Mouse (Mus musculus): ENCODE data around the gene Zdhhc22. TPM values are rescaled to one million over a fixed set of nuclear protein-coding genes. Genes with fewer than 3 reads are reported as not detected.

The Zdhhc22 gene
- polyA plus RNA-seq, 1 experiment from 2014 or later: 4.3 TPM

GRCm38 (mm10) chr12:86974387-86975288 is 15.6 kb downstream of the Zdhhc22 start:
- Histone ChIP-seq H3K27me3 (replicated peaks; ENCODE audit: control insufficient read depth, insufficient read depth, low read length) (no peaks in the 10 kb centered on the region), H3K4me2 (ENCODE audit: low read length) (peak overlapping the region; percentile 59), H3K36me3 (ENCODE audit: control insufficient read depth, insufficient read depth, low read length) (no peaks in the 10 kb centered on the region), H3K27ac (ENCODE audit: low read depth, low read length) (peak overlapping the region; percentile 69), H3K9ac (ENCODE audit: low read length) (peak overlapping the region; percentile 57), H3K9me3 (replicated peaks; ENCODE audit: control insufficient read depth, low read length) (no peaks in the 10 kb centered on the region), H3K4me1 (ENCODE audit: control insufficient read depth, insufficient read depth, low read length) (peaks cover 32% of the 10 kb centered on the region), H3K4me3 (ENCODE audit: low read depth, low read length) (peak overlapping the region; percentile 21)
- ATAC-seq (peak; percentile 64), DNase-seq (ENCODE audit: low spot score) (peak; percentile 71)
- WGBS: 4% methylated on average over 38 of the region's 40 CpGs

GRCm38 (mm10) chr12:86973706-86974105 is 16.5 kb downstream of the Zdhhc22 start:
- no peaks in the 10 kb centered on the region for H3K36me3 ChIP-seq (ENCODE audit: control insufficient read depth, insufficient read depth, low read length)
- H3K4me2 ChIP-seq (ENCODE audit: low read length): no peak overlapping the region
- ATAC-seq (no peak), DNase-seq (ENCODE audit: low spot score) (peak; percentile 42)
- H3K27ac ChIP-seq (ENCODE audit: low read depth, low read length): peak overlapping the region; percentile 69; the same call in 1 of the 2 replicates
- H3K4me1 ChIP-seq (ENCODE audit: control insufficient read depth, insufficient read depth, low read length): peaks cover 32% of the 10 kb centered on the region
- no peaks in the 10 kb centered on the region for H3K9me3 ChIP-seq (replicated peaks; ENCODE audit: control insufficient read depth, low read length)
- no peak overlapping the region for H3K4me3 ChIP-seq (ENCODE audit: low read depth, low read length)
- WGBS: 14% methylated on average over 8 of the region's 8 CpGs
- no peaks in the 10 kb centered on the region for H3K27me3 ChIP-seq (replicated peaks; ENCODE audit: control insufficient read depth, insufficient read depth, low read length)
- no peak overlapping the region for H3K9ac ChIP-seq (ENCODE audit: low read length)

- no peaks in the 10 kb centered on the region for H3K36me3 ChIP-seq (ENCODE audit: control insufficient read depth, insufficient read depth, low read length)
- no peaks in the 10 kb centered on the region for H3K9me3 ChIP-seq (replicated peaks; ENCODE audit: control insufficient read depth, low read length)
- peak overlapping the region; percentile 69 for H3K27ac ChIP-seq (ENCODE audit: low read depth, low read length)
- DNase-seq (ENCODE audit: low spot score): peak; percentile 81
- no peak overlapping the region for H3K4me2 ChIP-seq (ENCODE audit: low read length)
- H3K4me3 ChIP-seq (ENCODE audit: low read depth, low read length): no peak overlapping the region
- peaks cover 32% of the 10 kb centered on the region for H3K4me1 ChIP-seq (ENCODE audit: control insufficient read depth, insufficient read depth, low read length)
- H3K27me3 ChIP-seq (replicated peaks; ENCODE audit: control insufficient read depth, insufficient read depth, low read length): no peaks in the 10 kb centered on the region
- 11% methylated on average over 7 of the region's 7 CpGs for WGBS
- ATAC-seq: peak; percentile 40; the same call in 1 of the 2 replicates
- no peak overlapping the region for H3K9ac ChIP-seq (ENCODE audit: low read length)
These were observed 17.0 kb downstream of the Zdhhc22 start for GRCm38 (mm10) chr12:86973216-86973615.

- ATAC-seq: no peak
- 92% methylated on average over 7 of the region's 7 CpGs for WGBS
- H3K9ac ChIP-seq (ENCODE audit: low read length): no peak overlapping the region
- H3K4me3 ChIP-seq (ENCODE audit: low read depth, low read length): no peak overlapping the region
- peaks cover 28% of the 10 kb centered on the region for H3K4me1 ChIP-seq (ENCODE audit: control insufficient read depth, insufficient read depth, low read length)
- no peak overlapping the region for H3K4me2 ChIP-seq (ENCODE audit: low read length)
- no peak overlapping the region for H3K27ac ChIP-seq (ENCODE audit: low read depth, low read length)
- no peak for DNase-seq (ENCODE audit: low spot score)
- no peaks in the 10 kb centered on the region for H3K9me3 ChIP-seq (replicated peaks; ENCODE audit: control insufficient read depth, low read length)
- no peaks in the 10 kb centered on the region for H3K27me3 ChIP-seq (replicated peaks; ENCODE audit: control insufficient read depth, insufficient read depth, low read length)
- peaks cover 4% of the 10 kb centered on the region; the same call in 1 of the 2 replicates for H3K36me3 ChIP-seq (ENCODE audit: control insufficient read depth, insufficient read depth, low read length)
These were observed 19.1 kb downstream of the Zdhhc22 start for GRCm38 (mm10) chr12:86971089-86971488.

- H3K4me2 ChIP-seq (ENCODE audit: low read length): no peak overlapping the region
- no peak overlapping the region for H3K9ac ChIP-seq (ENCODE audit: low read length)
- H3K4me1 ChIP-seq (ENCODE audit: control insufficient read depth, insufficient read depth, low read length): peaks cover 13% of the 10 kb centered on the region
- H3K4me3 ChIP-seq (ENCODE audit: low read depth, low read length): no peak overlapping the region
- no peaks in the 10 kb centered on the region for H3K9me3 ChIP-seq (replicated peaks; ENCODE audit: control insufficient read depth, low read length)
- DNase-seq (ENCODE audit: low spot score): no peak
- no peaks in the 10 kb centered on the region for H3K27me3 ChIP-seq (replicated peaks; ENCODE audit: control insufficient read depth, insufficient read depth, low read length)
- peaks cover 22% of the 10 kb centered on the region for H3K36me3 ChIP-seq (ENCODE audit: control insufficient read depth, insufficient read depth, low read length)
- H3K27ac ChIP-seq (ENCODE audit: low read depth, low read length): no peak overlapping the region
- WGBS: 67% methylated on average over 3 of the region's 3 CpGs
- ATAC-seq: no peak
These were observed 21.0 kb downstream of the Zdhhc22 start for GRCm38 (mm10) chr12:86969220-86969601.

- Histone ChIP-seq H3K4me2 (ENCODE audit: low read length) (no peak overlapping the region), H3K27ac (ENCODE audit: low read depth, low read length) (no peak overlapping the region), H3K36me3 (ENCODE audit: control insufficient read depth, insufficient read depth, low read length) (peaks cover 25% of the 10 kb centered on the region), H3K27me3 (replicated peaks; ENCODE audit: control insufficient read depth, insufficient read depth, low read length) (no peaks in the 10 kb centered on the region), H3K4me3 (ENCODE audit: low read depth, low read length) (no peak overlapping the region), H3K9ac (ENCODE audit: low read length) (0 out of 2 replicates have a peak overlapping the region, but pooled peaks have one; percentile 3), H3K4me1 (ENCODE audit: control insufficient read depth, insufficient read depth, low read length) (peaks cover 8% of the 10 kb centered on the region), H3K9me3 (replicated peaks; ENCODE audit: control insufficient read depth, low read length) (no peaks in the 10 kb centered on the region)
- DNase-seq (ENCODE audit: low spot score) (no peak), ATAC-seq (no peak)
- WGBS: 71% methylated on average over 13 of the region's 13 CpGs
These were observed 21.6 kb downstream of the Zdhhc22 start for GRCm38 (mm10) chr12:86968468-86969219.

GRCm38 (mm10) chr12:86965237-86965799 is 24.9 kb downstream of the Zdhhc22 start:
- Histone ChIP-seq H3K27me3 (replicated peaks; ENCODE audit: control insufficient read depth, insufficient read depth, low read length) (no peaks in the 10 kb centered on the region), H3K36me3 (ENCODE audit: control insufficient read depth, insufficient read depth, low read length) (peaks cover 58% of the 10 kb centered on the region), H3K4me1 (ENCODE audit: control insufficient read depth, insufficient read depth, low read length) (no peaks in the 10 kb centered on the region), H3K4me3 (ENCODE audit: low read depth, low read length) (no peak overlapping the region), H3K4me2 (ENCODE audit: low read length) (no peak overlapping the region), H3K27ac (ENCODE audit: low read depth, low read length) (no peak overlapping the region), H3K9ac (ENCODE audit: low read length) (no peak overlapping the region), H3K9me3 (replicated peaks; ENCODE audit: control insufficient read depth, low read length) (no peaks in the 10 kb centered on the region)
- no peak for ATAC-seq
- no peak for DNase-seq (ENCODE audit: low spot score)
- WGBS: 89% methylated on average over 4 of the region's 4 CpGs

GRCm38 (mm10) chr12:86964278-86965057 is 25.8 kb downstream of the Zdhhc22 start:
- Histone ChIP-seq H3K36me3 (ENCODE audit: control insufficient read depth, insufficient read depth, low read length) (peaks cover 67% of the 10 kb centered on the region), H3K4me2 (ENCODE audit: low read length) (no peak overlapping the region), H3K9me3 (replicated peaks; ENCODE audit: control insufficient read depth, low read length) (no peaks in the 10 kb centered on the region), H3K4me1 (ENCODE audit: control insufficient read depth, insufficient read depth, low read length) (no peaks in the 10 kb centered on the region), H3K27me3 (replicated peaks; ENCODE audit: control insufficient read depth, insufficient read depth, low read length) (no peaks in the 10 kb centered on the region), H3K9ac (ENCODE audit: low read length) (no peak overlapping the region), H3K27ac (ENCODE audit: low read depth, low read length) (no peak overlapping the region), H3K4me3 (ENCODE audit: low read depth, low read length) (no peak overlapping the region)
- ATAC-seq (no peak), DNase-seq (ENCODE audit: low spot score) (no peak)
- 88% methylated on average over 16 of the region's 16 CpGs for WGBS
